Mouse (Mus musculus) kidney, embryonic 14.5 days (tissue): ENCODE measurements at regions not wholly inside any gene's neighbourhood (a gene's known extent, or its start where the extent isn't known, plus 50 kb on each side); places are given as distances from the start of the nearest gene placed in this dataset.
A peak's percentile ranks its signal among the peaks of the same experiment; 100 is the strongest.

Experiments used
- ATAC-seq: fragments of 200-750 bp; cut with Nextera tagmentation; 2 replicates; pipeline ENCODE4 v1.8.0; 2017; ENCODE audit warnings: moderate number of reproducible peaks, mild to moderate bottlenecking, moderate TSS enrichment, moderate library complexity; ENCODE audit not compliant: low FRiP score, low TSS enrichment
- H3K27ac ChIP-seq: fragments of 300-500 bp; sonication (generic); 2 replicates; pipeline ENCODE4 v1.5.1; 2014; ENCODE audit warnings: low read depth, mild to moderate bottlenecking, low read length, moderate library complexity, mixed read lengths
- H3K27me3 ChIP-seq: fragments of 300-500 bp; sonication (generic); 2 replicates; pipeline ENCODE4 v1.6.1; 2014; ENCODE audit warnings: mild to moderate bottlenecking, low read length; ENCODE audit not compliant: control insufficient read depth, insufficient read depth
- H3K36me3 ChIP-seq: fragments of 300-500 bp; sonication (generic); 2 replicates; pipeline ENCODE4 v1.6.1; 2014; ENCODE audit warnings: low read length, mixed read lengths; ENCODE audit not compliant: control insufficient read depth, insufficient read depth
- H3K4me1 ChIP-seq: fragments of 300-500 bp; sonication (generic); 2 replicates; pipeline ENCODE4 v1.6.1; 2014; ENCODE audit warnings: low read length, mixed read lengths; ENCODE audit not compliant: control insufficient read depth, insufficient read depth
- H3K4me2 ChIP-seq: fragments of 300-500 bp; sonication (generic); replicated peaks from 2 replicates; pipeline ENCODE4 v1.6.1; 2014; ENCODE audit warnings: low read depth, mild to moderate bottlenecking, low read length
- H3K4me3 ChIP-seq: fragments of 300-500 bp; sonication (generic); 2 replicates; pipeline ENCODE4 v1.5.1; 2014; ENCODE audit warnings: mild to moderate bottlenecking, low read length
- H3K9ac ChIP-seq: fragments of 300-500 bp; sonication (generic); 2 replicates; pipeline ENCODE4 v1.6.1; 2014; ENCODE audit warnings: low read depth, mild to moderate bottlenecking, low read length, moderate library complexity
- H3K9me3 ChIP-seq: fragments of 300-500 bp; sonication (generic); 2 replicates; pipeline ENCODE4 v1.6.1; 2016; ENCODE audit warnings: low read length; ENCODE audit not compliant: control insufficient read depth
- WGBS: fragments of 180-500 bp; shearing (Covaris S2); extraction: QIAGEN DNeasy Blood & Tissue Kit; methylation state at CpG from one replicate; pipeline ENCODE4 v1.1.7; 2014; 5-methylcytosine and 5-hydroxymethylcytosine counted together

GRCm38 (mm10) chr3:124986930-124987329 is 406.0 kb upstream of the 1700003H04Rik start:
- Histone ChIP-seq H3K4me1 (no peaks in the 10 kb centered on the region), H3K4me3 (no peak overlapping the region), H3K27me3 (no peaks in the 10 kb centered on the region), H3K4me2 (no peak overlapping the region), H3K27ac (no peak overlapping the region), H3K36me3 (no peaks in the 10 kb centered on the region), H3K9me3 (no peaks in the 10 kb centered on the region), H3K9ac (no peak overlapping the region)
- 90% methylated on average over 1 of the region's 1 CpGs for WGBS
- no peak for ATAC-seq

GRCm38 (mm10) chr3:124986515-124986914 is 405.6 kb upstream of the 1700003H04Rik start:
- no peak overlapping the region for H3K9ac ChIP-seq
- H3K27ac ChIP-seq = no peak overlapping the region
- H3K4me3 ChIP-seq = no peak overlapping the region
- no peaks in the 10 kb centered on the region for H3K9me3 ChIP-seq
- H3K4me2 ChIP-seq = no peak overlapping the region
- WGBS = 84% methylated on average over 3 of the region's 3 CpGs
- H3K4me1 ChIP-seq = no peaks in the 10 kb centered on the region
- H3K27me3 ChIP-seq = no peaks in the 10 kb centered on the region
- no peak for ATAC-seq
- H3K36me3 ChIP-seq = no peaks in the 10 kb centered on the region

GRCm38 (mm10) chr3:124985428-124985827 is 404.5 kb upstream of the 1700003H04Rik start:
- no peak overlapping the region for H3K4me2 ChIP-seq
- no peak overlapping the region for H3K4me3 ChIP-seq
- H3K27ac ChIP-seq = no peak overlapping the region
- H3K9me3 ChIP-seq = no peaks in the 10 kb centered on the region
- no peaks in the 10 kb centered on the region for H3K27me3 ChIP-seq
- no peaks in the 10 kb centered on the region for H3K36me3 ChIP-seq
- ATAC-seq = no peak
- no peaks in the 10 kb centered on the region for H3K4me1 ChIP-seq
- H3K9ac ChIP-seq = no peak overlapping the region
- WGBS = 90% methylated on average over 5 of the region's 5 CpGs

GRCm38 (mm10) chr3:124935147-124935849 is 354.4 kb upstream of the 1700003H04Rik start:
- no peak for ATAC-seq
- no peak overlapping the region for H3K27ac ChIP-seq
- no peak overlapping the region for H3K4me2 ChIP-seq
- no peaks in the 10 kb centered on the region for H3K9me3 ChIP-seq
- no peaks in the 10 kb centered on the region for H3K4me1 ChIP-seq
- no peaks in the 10 kb centered on the region for H3K27me3 ChIP-seq
- H3K36me3 ChIP-seq = no peaks in the 10 kb centered on the region
- H3K9ac ChIP-seq = no peak overlapping the region
- H3K4me3 ChIP-seq = no peak overlapping the region
- WGBS = 87% methylated on average over 2 of the region's 2 CpGs

GRCm38 (mm10) chr3:124932655-124933054 is 351.8 kb upstream of the 1700003H04Rik start:
- H3K4me1 ChIP-seq = no peaks in the 10 kb centered on the region
- 90% methylated on average over 1 of the region's 1 CpGs for WGBS
- no peak overlapping the region for H3K27ac ChIP-seq
- H3K4me3 ChIP-seq = no peak overlapping the region
- no peak overlapping the region for H3K9ac ChIP-seq
- no peak for ATAC-seq
- no peaks in the 10 kb centered on the region for H3K27me3 ChIP-seq
- H3K36me3 ChIP-seq = no peaks in the 10 kb centered on the region
- no peaks in the 10 kb centered on the region for H3K9me3 ChIP-seq
- no peak overlapping the region for H3K4me2 ChIP-seq

- H3K36me3 ChIP-seq = no peaks in the 10 kb centered on the region
- no peaks in the 10 kb centered on the region for H3K4me1 ChIP-seq
- H3K4me2 ChIP-seq = peak overlapping the region; percentile 32; the same call in 1 of the 2 replicates
- 32% methylated on average over 15 of the region's 15 CpGs for WGBS
- H3K27ac ChIP-seq = no peak overlapping the region
- ATAC-seq = peak; percentile 69; the same call in 1 of the 2 replicates
- H3K4me3 ChIP-seq = peak overlapping the region; percentile 10; the same call in 1 of the 2 replicates
- no peaks in the 10 kb centered on the region for H3K9me3 ChIP-seq
- H3K9ac ChIP-seq = no peak overlapping the region
- no peaks in the 10 kb centered on the region for H3K27me3 ChIP-seq
These were observed 350.1 kb upstream of the 1700003H04Rik start for GRCm38 (mm10) chr3:124930773-124931607.

GRCm38 (mm10) chr3:124908925-124909324 is 328.0 kb upstream of the 1700003H04Rik start:
- 82% methylated on average over 4 of the region's 4 CpGs for WGBS
- Histone ChIP-seq H3K4me3 (no peak overlapping the region), H3K9me3 (no peaks in the 10 kb centered on the region), H3K36me3 (no peaks in the 10 kb centered on the region), H3K4me1 (no peaks in the 10 kb centered on the region), H3K27ac (no peak overlapping the region), H3K9ac (no peak overlapping the region), H3K4me2 (no peak overlapping the region), H3K27me3 (no peaks in the 10 kb centered on the region)
- ATAC-seq = no peak
